Mouse (Mus musculus) liver, postnatal 0 days (tissue): Measurements from ENCODE around the gene Eif4g3. TPM values are rescaled to one million over a fixed set of nuclear protein-coding genes. Genes with fewer than 3 reads are reported as not detected.

Experiments
- ATAC-seq: fragments of 200-750 bp; cut with Nextera tagmentation; 2 replicates; pipeline ENCODE4 v1.8.0; 2017; ENCODE audit warnings: mild to moderate bottlenecking, moderate library complexity
- DNase-seq: peaks from one replicate; pipeline ENCODE4 v3.0.0-alpha.2; 2016
- H3K27ac ChIP-seq: fragments of 300-500 bp; sonication (generic); 2 replicates; pipeline ENCODE4 v1.5.1; 2014; ENCODE audit warnings: antibody characterized with exemption, moderate library complexity, mild to moderate bottlenecking, low read depth
- H3K27me3 ChIP-seq: fragments of 300-500 bp; sonication (generic); 2 replicates; pipeline ENCODE4 v1.6.1; 2014; ENCODE audit warnings: low read length, control low read depth, mixed read lengths; ENCODE audit not compliant: insufficient read depth
- H3K36me3 ChIP-seq: fragments of 300-500 bp; sonication (generic); replicated peaks from 2 replicates; pipeline ENCODE4 v1.6.1; 2014; ENCODE audit warnings: mild to moderate bottlenecking, control low read depth, low read length, moderate library complexity, mixed read lengths; ENCODE audit not compliant: insufficient read depth
- H3K4me1 ChIP-seq: fragments of 300-500 bp; sonication (generic); 2 replicates; pipeline ENCODE4 v1.6.1; 2014; ENCODE audit warnings: antibody characterized with exemption, mild to moderate bottlenecking, control low read depth; ENCODE audit not compliant: insufficient read depth
- H3K4me2 ChIP-seq: fragments of 300-500 bp; sonication (generic); 2 replicates; pipeline ENCODE4 v1.6.1; 2014; ENCODE audit warnings: low read depth, mild to moderate bottlenecking, low read length, moderate library complexity, mixed read lengths
- H3K4me3 ChIP-seq: fragments of 300-500 bp; sonication (generic); 2 replicates; pipeline ENCODE4 v1.5.1; 2014; ENCODE audit warnings: low read depth, low read length
- H3K9ac ChIP-seq: fragments of 300-500 bp; sonication (generic); replicated peaks from 2 replicates; pipeline ENCODE4 v1.6.1; 2014; ENCODE audit warnings: mild to moderate bottlenecking, moderate library complexity
- H3K9me3 ChIP-seq: fragments of 300-500 bp; sonication (generic); 2 replicates; pipeline ENCODE4 v1.6.1; 2016; ENCODE audit warnings: mild to moderate bottlenecking, control low read depth, low read length, mixed read lengths
- CTCF ChIP-seq: sonication (generic); IDR thresholded peaks from 2 replicates; pipeline ENCODE4 v1.5.1; 2016; ENCODE audit warnings: antibody characterized with exemption, low read depth
- EP300 ChIP-seq: IDR thresholded peaks from 2 replicates; pipeline ENCODE4 v1.6.1; 2016; ENCODE audit warnings: antibody characterized with exemption, low read depth, mild to moderate bottlenecking
- WGBS: fragments of 180-500 bp; shearing (Covaris S2); extraction: QIAGEN DNeasy Blood & Tissue Kit; methylation state at CpG from one replicate; pipeline ENCODE4 v1.1.7; 2014; ENCODE audit not compliant: insufficient replicate concordance; 5-methylcytosine and 5-hydroxymethylcytosine counted together
- polyA plus RNA-seq: library from polyadenylated mRNA; unstranded; fragments of >200 nt; fragmentation: Nextera tagmentation; extraction: Ambion mirVana; gene quantifications from 2 replicates; pipeline ENCODE4 v1.2.1, GENCODE M21; 2015

The Eif4g3 gene
- polyA plus RNA-seq, 1 experiment from 2014 or later = 5.8 TPM

GRCm38 (mm10) chr4:137984746-137985145 lies 8.1 kb upstream of the Eif4g3 start:
- TF ChIP-seq EP300 (no peak), CTCF (no peak)
- Histone ChIP-seq H3K4me2 (no peak overlapping the region), H3K36me3 (no peaks in the 10 kb centered on the region), H3K9me3 (no peaks in the 10 kb centered on the region), H3K27ac (no peak overlapping the region), H3K9ac (no peak overlapping the region), H3K4me1 (no peaks in the 10 kb centered on the region), H3K4me3 (no peak overlapping the region), H3K27me3 (no peaks in the 10 kb centered on the region)
- ATAC-seq = no peak
- WGBS = 66% methylated on average over 5 of the region's 5 CpGs
- DNase-seq = no peak

GRCm38 (mm10) chr4:137989426-137989825 lies 3.4 kb upstream of the Eif4g3 start:
- Histone ChIP-seq H3K27me3 (peaks cover 7% of the 10 kb centered on the region; the same call in 1 of the 2 replicates), H3K4me3 (no peak overlapping the region), H3K9ac (no peak overlapping the region), H3K4me1 (peaks cover 7% of the 10 kb centered on the region; the same call in 1 of the 2 replicates), H3K27ac (no peak overlapping the region), H3K4me2 (no peak overlapping the region), H3K9me3 (no peaks in the 10 kb centered on the region), H3K36me3 (no peaks in the 10 kb centered on the region)
- no peak for ATAC-seq
- WGBS = 89% methylated on average over 5 of the region's 5 CpGs
- TF ChIP-seq EP300 = no peak
- no peak for TF ChIP-seq CTCF
- DNase-seq = no peak

GRCm38 (mm10) chr4:137990433-137990832 lies 2.4 kb upstream of the Eif4g3 start:
- no peak overlapping the region for H3K27ac ChIP-seq
- H3K4me3 ChIP-seq = no peak overlapping the region
- no peak overlapping the region for H3K4me2 ChIP-seq
- peaks cover 7% of the 10 kb centered on the region; the same call in 1 of the 2 replicates for H3K27me3 ChIP-seq
- no peaks in the 10 kb centered on the region for H3K9me3 ChIP-seq
- ATAC-seq = no peak
- peaks cover 10% of the 10 kb centered on the region for H3K4me1 ChIP-seq
- H3K36me3 ChIP-seq = no peaks in the 10 kb centered on the region
- no peak overlapping the region for H3K9ac ChIP-seq
- TF ChIP-seq CTCF (0 out of 2 replicates have a peak, but pooled peaks have one; percentile 12), EP300 (no peak)
- DNase-seq = no peak
- WGBS = 83% methylated on average over 4 of the region's 4 CpGs

- TF ChIP-seq EP300 = no peak
- TF ChIP-seq CTCF = no peak
- Histone ChIP-seq H3K27me3 (peaks cover 7% of the 10 kb centered on the region; the same call in 1 of the 2 replicates), H3K27ac (no peak overlapping the region), H3K4me3 (no peak overlapping the region), H3K9ac (no peak overlapping the region), H3K4me2 (no peak overlapping the region), H3K4me1 (peaks cover 18% of the 10 kb centered on the region), H3K9me3 (no peaks in the 10 kb centered on the region), H3K36me3 (peaks cover 4% of the 10 kb centered on the region; the same call in 1 of the 2 replicates)
- ATAC-seq (no peak), DNase-seq (no peak)
- WGBS = 65% methylated on average over 7 of the region's 7 CpGs
Observed at GRCm38 (mm10) chr4:137991240-137991639, 1.6 kb upstream of the Eif4g3 start.

GRCm38 (mm10) chr4:137993291-137993758 lies 503 bp downstream of the Eif4g3 start:
- ATAC-seq (peak; percentile 93), DNase-seq (peak; percentile 97)
- Histone ChIP-seq H3K4me2 (peak overlapping the region; percentile 80), H3K27ac (peak overlapping the region; percentile 90), H3K4me1 (peaks cover 22% of the 10 kb centered on the region), H3K9ac (peak overlapping the region; percentile 96), H3K27me3 (peaks cover 7% of the 10 kb centered on the region; the same call in 1 of the 2 replicates), H3K9me3 (no peaks in the 10 kb centered on the region), H3K36me3 (peaks cover 14% of the 10 kb centered on the region), H3K4me3 (peak overlapping the region; percentile 84)
- no peak for TF ChIP-seq EP300
- TF ChIP-seq CTCF = 0 out of 2 replicates have a peak, but pooled peaks have one; percentile 3
- WGBS = under 1% methylated on average over 38 of the region's 59 CpGs

- peaks cover 19% of the 10 kb centered on the region for H3K36me3 ChIP-seq
- H3K4me3 ChIP-seq = peak overlapping the region; percentile 84
- H3K4me2 ChIP-seq = peak overlapping the region; percentile 80
- WGBS = under 1% methylated on average over 46 of the region's 60 CpGs
- peak overlapping the region; percentile 90 for H3K27ac ChIP-seq
- peak; percentile 14 for ATAC-seq
- peaks cover 22% of the 10 kb centered on the region for H3K4me1 ChIP-seq
- H3K9ac ChIP-seq = peak overlapping the region; percentile 96
- TF ChIP-seq CTCF (no peak), EP300 (no peak)
- peaks cover 7% of the 10 kb centered on the region; the same call in 1 of the 2 replicates for H3K27me3 ChIP-seq
- peak; percentile 64 for DNase-seq
- no peaks in the 10 kb centered on the region for H3K9me3 ChIP-seq
Observed at GRCm38 (mm10) chr4:137993821-137994561, 1.2 kb downstream of the Eif4g3 start.
